Mouse (Mus musculus): Measurements from ENCODE around the gene Pafah1b2. TPM values are rescaled to one million over a fixed set of nuclear protein-coding genes. Genes with fewer than 3 reads are reported as not detected.

Gene Pafah1b2
- polyA plus RNA-seq, 1 experiment from 2014 or later: 224 TPM

DNA sequence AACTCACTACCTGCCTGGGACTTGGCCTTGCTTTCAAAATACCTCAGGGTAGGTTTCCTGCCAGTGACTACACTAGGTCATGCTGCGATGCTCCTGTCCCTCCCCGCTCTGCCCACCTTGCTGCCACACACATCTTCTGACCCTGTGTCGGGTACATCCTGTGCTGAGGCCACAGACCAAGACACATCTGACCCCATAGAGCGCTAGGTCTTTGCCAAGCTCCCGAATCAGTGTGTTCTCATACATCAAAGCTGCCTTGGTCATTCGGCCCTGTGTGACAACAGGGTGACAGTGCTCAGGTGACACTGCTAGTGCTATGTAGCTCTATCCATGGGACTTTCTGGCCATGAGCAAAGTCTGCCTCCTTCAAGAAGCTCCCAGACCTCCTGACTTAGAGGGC lies 72.7 kb downstream of the Pafah1b2 start:
- Histone ChIP-seq H3K27me3 (ENCODE audit: control insufficient read depth, insufficient read depth, low read length) (0 out of 2 replicates have a peak, but pooled peaks cover 3% of the 10 kb centered on the region), H3K36me3 (ENCODE audit: control insufficient read depth, insufficient read depth, low read length) (peaks cover 10% of the 10 kb centered on the region; the same call in 1 of the 2 replicates), H3K9me3 (ENCODE audit: control insufficient read depth, low read length) (no peaks in the 10 kb centered on the region), H3K9ac (ENCODE audit: low read length) (no peak overlapping the region), H3K4me1 (ENCODE audit: control insufficient read depth, insufficient read depth, low read length) (peaks cover 4% of the 10 kb centered on the region; the same call in 1 of the 2 replicates), H3K4me2 (ENCODE audit: low read depth, severe bottlenecking) (no peak overlapping the region), H3K4me3 (ENCODE audit: low read depth, low read length) (no peak overlapping the region), H3K27ac (replicated peaks; ENCODE audit: low read depth, low read length) (no peak overlapping the region)
- DNase-seq (ENCODE audit: low spot score) (no peak), ATAC-seq (ENCODE audit: insufficient number of reproducible peaks, low FRiP score, low TSS enrichment, low read depth) (no peak)
- WGBS: 95% methylated on average over 6 of the region's 6 CpGs

DNA sequence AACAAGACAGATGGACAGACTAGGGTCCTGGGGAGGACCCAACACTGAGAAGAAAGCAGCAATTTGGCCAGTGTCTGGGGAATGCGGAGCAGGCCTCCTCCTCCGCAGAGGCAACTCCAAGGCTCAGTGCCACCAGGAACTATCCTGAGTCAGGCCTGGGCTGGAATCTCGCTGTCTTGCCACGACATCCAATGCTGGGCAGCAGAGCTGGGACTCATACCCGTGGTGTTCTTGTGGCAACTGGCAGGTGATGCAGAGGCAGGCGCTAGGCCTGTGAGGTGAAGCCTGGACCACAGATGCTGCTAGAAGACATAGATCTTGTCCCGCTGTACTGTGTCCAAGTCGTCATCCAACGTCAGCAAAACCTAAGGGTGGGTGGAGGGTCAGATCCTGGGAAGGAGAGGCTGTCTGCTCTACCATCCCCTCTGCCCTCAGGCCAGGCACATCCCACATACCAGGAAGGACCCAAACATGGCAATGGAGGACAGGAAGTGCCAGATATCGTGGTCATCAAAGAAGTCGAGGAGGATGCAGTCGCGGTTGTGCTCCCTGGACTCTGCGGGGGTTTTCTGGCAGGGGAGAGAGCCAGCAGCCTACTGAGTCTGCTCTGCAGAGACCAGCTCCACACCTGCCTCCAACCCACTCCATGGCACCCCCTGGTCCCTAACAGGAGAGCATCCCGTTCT lies 73.4 kb downstream of the Pafah1b2 start:
- H3K4me1 ChIP-seq (ENCODE audit: control insufficient read depth, insufficient read depth, low read length): peaks cover 4% of the 10 kb centered on the region; the same call in 1 of the 2 replicates
- 0 out of 2 replicates have a peak, but pooled peaks cover 3% of the 10 kb centered on the region for H3K27me3 ChIP-seq (ENCODE audit: control insufficient read depth, insufficient read depth, low read length)
- ATAC-seq (ENCODE audit: insufficient number of reproducible peaks, low FRiP score, low TSS enrichment, low read depth) (no peak), DNase-seq (ENCODE audit: low spot score) (no peak)
- H3K9ac ChIP-seq (ENCODE audit: low read length): no peak overlapping the region
- no peak overlapping the region for H3K27ac ChIP-seq (replicated peaks; ENCODE audit: low read depth, low read length)
- H3K4me3 ChIP-seq (ENCODE audit: low read depth, low read length): no peak overlapping the region
- H3K4me2 ChIP-seq (ENCODE audit: low read depth, severe bottlenecking): no peak overlapping the region
- WGBS: 88% methylated on average over 15 of the region's 15 CpGs
- no peaks in the 10 kb centered on the region for H3K9me3 ChIP-seq (ENCODE audit: control insufficient read depth, low read length)
- H3K36me3 ChIP-seq (ENCODE audit: control insufficient read depth, insufficient read depth, low read length): peaks cover 8% of the 10 kb centered on the region; the same call in 1 of the 2 replicates

GRCm38 (mm10) chr9:45938088-45938487 lies 74.4 kb downstream of the Pafah1b2 start:
- H3K27me3 ChIP-seq (ENCODE audit: control insufficient read depth, insufficient read depth, low read length): 0 out of 2 replicates have a peak, but pooled peaks cover 3% of the 10 kb centered on the region
- H3K4me1 ChIP-seq (ENCODE audit: control insufficient read depth, insufficient read depth, low read length): peaks cover 4% of the 10 kb centered on the region; the same call in 1 of the 2 replicates
- H3K9ac ChIP-seq (ENCODE audit: low read length): no peak overlapping the region
- no peak overlapping the region for H3K4me3 ChIP-seq (ENCODE audit: low read depth, low read length)
- peaks cover 7% of the 10 kb centered on the region; the same call in 1 of the 2 replicates for H3K36me3 ChIP-seq (ENCODE audit: control insufficient read depth, insufficient read depth, low read length)
- H3K27ac ChIP-seq (replicated peaks; ENCODE audit: low read depth, low read length): no peak overlapping the region
- H3K4me2 ChIP-seq (ENCODE audit: low read depth, severe bottlenecking): no peak overlapping the region
- ATAC-seq (ENCODE audit: insufficient number of reproducible peaks, low FRiP score, low TSS enrichment, low read depth) (no peak), DNase-seq (ENCODE audit: low spot score) (no peak)
- no peaks in the 10 kb centered on the region for H3K9me3 ChIP-seq (ENCODE audit: control insufficient read depth, low read length)
- 95% methylated on average over 8 of the region's 8 CpGs for WGBS

- 27% methylated on average over 3 of the region's 3 CpGs for WGBS
- Histone ChIP-seq H3K4me2 (ENCODE audit: low read depth, severe bottlenecking) (no peak overlapping the region), H3K9me3 (ENCODE audit: control insufficient read depth, low read length) (no peaks in the 10 kb centered on the region), H3K4me1 (ENCODE audit: control insufficient read depth, insufficient read depth, low read length) (peaks cover 4% of the 10 kb centered on the region; the same call in 1 of the 2 replicates), H3K9ac (ENCODE audit: low read length) (no peak overlapping the region), H3K27ac (replicated peaks; ENCODE audit: low read depth, low read length) (no peak overlapping the region), H3K36me3 (ENCODE audit: control insufficient read depth, insufficient read depth, low read length) (peaks cover under 1% of the 10 kb centered on the region; the same call in 1 of the 2 replicates), H3K27me3 (ENCODE audit: control insufficient read depth, insufficient read depth, low read length) (0 out of 2 replicates have a peak, but pooled peaks cover 3% of the 10 kb centered on the region), H3K4me3 (ENCODE audit: low read depth, low read length) (no peak overlapping the region)
- ATAC-seq (ENCODE audit: insufficient number of reproducible peaks, low FRiP score, low TSS enrichment, low read depth): no peak
- DNase-seq (ENCODE audit: low spot score): peak; percentile 66
These were observed 75.6 kb downstream of the Pafah1b2 start for GRCm38 (mm10) chr9:45936883-45937282.

DNA sequence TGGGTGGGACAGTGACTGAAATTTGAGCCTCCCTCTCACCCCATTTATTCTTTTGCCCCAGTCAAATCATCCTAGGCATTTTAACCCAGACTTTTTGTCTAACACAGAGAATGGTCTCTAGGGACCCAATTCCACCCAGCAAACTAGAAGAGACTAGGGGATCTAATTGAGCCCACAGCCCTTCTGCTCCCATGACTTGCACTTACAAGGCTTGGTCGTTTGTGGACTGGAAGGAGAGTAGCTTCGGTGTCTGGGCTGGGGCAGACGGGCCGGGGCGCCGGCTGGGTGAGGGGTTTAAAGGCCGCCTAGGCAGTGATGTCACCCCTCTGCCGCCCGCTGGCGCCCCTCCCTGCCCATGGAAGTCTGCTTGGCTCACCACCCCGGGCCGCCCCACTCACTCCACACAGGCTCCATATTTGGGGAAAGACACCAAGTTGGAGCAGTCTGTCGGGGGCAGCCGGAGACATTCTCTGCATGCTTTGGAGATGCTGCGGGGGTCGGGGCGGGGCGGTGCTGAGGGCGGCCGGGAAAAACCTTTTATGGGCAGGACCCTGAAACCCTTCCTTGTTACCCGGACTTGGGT lies 76.8 kb downstream of the Pafah1b2 start, which contains the start of gene Tagln:
Gene Tagln (minus strand): TSS at position 431 of the 583 bp plus-strand sequence.
- Histone ChIP-seq H3K9me3 (ENCODE audit: control insufficient read depth, low read length) (no peaks in the 10 kb centered on the region), H3K4me3 (ENCODE audit: low read depth, low read length) (0 out of 2 replicates have a peak within 1 kb of the TSS, but pooled peaks have one; percentile 14), H3K36me3 (ENCODE audit: control insufficient read depth, insufficient read depth, low read length) (no peaks in the 10 kb centered on the region; the same call in 1 of the 2 replicates), H3K9ac (ENCODE audit: low read length) (peak within 1 kb of the TSS; percentile 49), H3K27me3 (ENCODE audit: control insufficient read depth, insufficient read depth, low read length) (0 out of 2 replicates have a peak, but pooled peaks cover 3% of the 10 kb centered on the region), H3K27ac (replicated peaks; ENCODE audit: low read depth, low read length) (no peak within 1 kb of the TSS), H3K4me2 (ENCODE audit: low read depth, severe bottlenecking) (peak within 1 kb of the TSS; percentile 43; the same call in 1 of the 2 replicates), H3K4me1 (ENCODE audit: control insufficient read depth, insufficient read depth, low read length) (peaks cover 4% of the 10 kb centered on the region; the same call in 1 of the 2 replicates)
- DNase-seq (ENCODE audit: low spot score) (peak; percentile 45), ATAC-seq (ENCODE audit: insufficient number of reproducible peaks, low FRiP score, low TSS enrichment, low read depth) (no peak)
- 5% methylated on average over 21 of the region's 21 CpGs for WGBS

DNA sequence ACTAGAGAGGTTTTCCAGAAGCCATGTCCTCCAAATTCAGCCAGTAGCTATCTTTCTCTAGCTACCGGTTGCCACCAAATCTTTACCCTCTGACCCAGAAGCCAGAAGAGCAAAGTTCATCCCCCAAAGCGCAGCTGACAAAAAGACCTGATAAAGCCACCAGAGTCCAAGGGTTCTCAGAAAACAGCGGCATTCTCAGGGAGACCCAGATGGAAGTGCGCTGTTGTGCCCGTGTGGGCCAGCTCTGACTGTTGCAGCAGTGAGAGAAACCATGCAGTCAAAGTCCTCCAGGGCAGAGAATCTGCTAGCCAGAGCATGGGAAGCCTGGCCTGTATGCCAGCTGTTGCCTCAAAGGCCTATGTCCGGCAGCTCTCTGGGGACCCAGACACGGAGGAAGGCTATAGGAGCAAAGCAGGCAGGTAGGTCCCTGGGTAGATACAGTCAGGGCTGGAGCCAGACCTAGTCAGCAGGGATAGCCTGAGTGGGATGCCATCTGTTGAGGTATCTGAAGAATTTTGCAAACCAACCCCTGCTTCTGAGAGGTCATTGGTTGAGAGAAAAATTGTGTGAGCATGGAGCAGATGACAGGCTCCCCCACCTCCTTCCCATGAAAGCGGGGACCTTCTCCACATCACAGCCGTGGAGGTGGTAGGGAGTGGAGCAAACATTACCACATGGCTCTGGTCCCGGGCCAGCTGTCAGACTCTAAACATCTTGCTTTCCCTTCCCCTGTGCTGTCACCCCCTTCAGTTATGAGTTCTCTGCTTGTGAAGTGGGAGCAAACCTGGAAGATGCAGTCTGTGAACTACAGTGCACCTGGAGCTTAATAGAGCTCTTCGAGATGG lies 79.7 kb downstream of the Pafah1b2 start:
- H3K4me2 ChIP-seq (ENCODE audit: low read depth, severe bottlenecking): no peak overlapping the region
- H3K4me3 ChIP-seq (ENCODE audit: low read depth, low read length): no peak overlapping the region
- H3K9me3 ChIP-seq (ENCODE audit: control insufficient read depth, low read length): no peaks in the 10 kb centered on the region
- DNase-seq (ENCODE audit: low spot score) (no peak), ATAC-seq (ENCODE audit: insufficient number of reproducible peaks, low FRiP score, low TSS enrichment, low read depth) (no peak)
- 0 out of 2 replicates have a peak, but pooled peaks cover 3% of the 10 kb centered on the region for H3K27me3 ChIP-seq (ENCODE audit: control insufficient read depth, insufficient read depth, low read length)
- 77% methylated on average over 11 of the region's 11 CpGs for WGBS
- H3K27ac ChIP-seq (replicated peaks; ENCODE audit: low read depth, low read length): no peak overlapping the region
- H3K36me3 ChIP-seq (ENCODE audit: control insufficient read depth, insufficient read depth, low read length): peaks cover 7% of the 10 kb centered on the region; the same call in 1 of the 2 replicates
- H3K4me1 ChIP-seq (ENCODE audit: control insufficient read depth, insufficient read depth, low read length): peaks cover 4% of the 10 kb centered on the region; the same call in 1 of the 2 replicates
- H3K9ac ChIP-seq (ENCODE audit: low read length): no peak overlapping the region

DNA sequence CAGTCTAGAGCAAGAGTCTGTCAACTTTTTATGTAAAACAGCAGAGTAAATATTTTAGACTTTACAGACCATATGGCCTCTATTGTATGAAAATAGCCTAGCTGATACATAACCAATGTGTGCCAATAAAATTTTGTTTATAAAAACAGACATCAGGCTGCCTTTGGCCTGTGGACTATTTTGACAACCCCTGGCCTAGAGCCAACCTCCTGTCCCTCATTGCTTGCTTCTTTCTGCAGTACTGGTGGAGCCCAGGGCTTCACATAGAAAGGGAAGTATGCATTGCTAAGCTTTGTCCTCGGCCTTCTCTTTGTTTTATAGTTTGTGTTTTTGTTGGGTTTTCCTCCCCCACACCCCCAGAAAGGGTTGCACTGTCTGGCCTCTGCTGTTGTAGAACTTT lies 80.5 kb downstream of the Pafah1b2 start:
- peaks cover 4% of the 10 kb centered on the region; the same call in 1 of the 2 replicates for H3K4me1 ChIP-seq (ENCODE audit: control insufficient read depth, insufficient read depth, low read length)
- H3K36me3 ChIP-seq (ENCODE audit: control insufficient read depth, insufficient read depth, low read length): peaks cover 11% of the 10 kb centered on the region; the same call in 1 of the 2 replicates
- H3K27me3 ChIP-seq (ENCODE audit: control insufficient read depth, insufficient read depth, low read length): 0 out of 2 replicates have a peak, but pooled peaks cover 3% of the 10 kb centered on the region
- H3K27ac ChIP-seq (replicated peaks; ENCODE audit: low read depth, low read length): no peak overlapping the region
- no peak overlapping the region for H3K4me3 ChIP-seq (ENCODE audit: low read depth, low read length)
- no peak overlapping the region for H3K4me2 ChIP-seq (ENCODE audit: low read depth, severe bottlenecking)
- DNase-seq (ENCODE audit: low spot score): no peak
- no peak for ATAC-seq (ENCODE audit: insufficient number of reproducible peaks, low FRiP score, low TSS enrichment, low read depth)
- no peaks in the 10 kb centered on the region for H3K9me3 ChIP-seq (ENCODE audit: control insufficient read depth, low read length)
- 82% methylated on average over 1 of the region's 1 CpGs for WGBS
- no peak overlapping the region for H3K9ac ChIP-seq (ENCODE audit: low read length)

DNA sequence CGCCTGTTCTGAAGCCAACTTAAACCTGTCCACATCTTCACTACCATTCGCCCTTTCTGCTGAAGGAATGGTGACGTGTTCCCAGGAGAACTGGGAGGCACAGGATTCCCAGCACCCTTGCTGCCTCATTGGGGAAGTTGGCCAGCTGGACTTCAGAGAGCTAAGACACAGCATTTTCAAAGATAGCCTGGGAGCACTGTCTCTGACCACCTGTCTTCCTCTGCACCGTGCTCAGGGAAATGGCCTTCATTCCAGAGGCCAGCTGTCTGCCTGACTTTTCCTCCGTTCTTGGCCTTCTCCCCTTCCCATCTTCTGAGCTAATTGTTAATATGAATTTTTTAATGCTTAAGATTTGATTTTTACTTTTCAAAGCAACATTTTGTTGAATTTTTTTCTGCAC lies 83.2 kb downstream of the Pafah1b2 start:
- Histone ChIP-seq H3K4me1 (ENCODE audit: control insufficient read depth, insufficient read depth, low read length) (no peaks in the 10 kb centered on the region), H3K9me3 (ENCODE audit: control insufficient read depth, low read length) (no peaks in the 10 kb centered on the region), H3K36me3 (ENCODE audit: control insufficient read depth, insufficient read depth, low read length) (peaks cover 11% of the 10 kb centered on the region; the same call in 1 of the 2 replicates), H3K27ac (replicated peaks; ENCODE audit: low read depth, low read length) (no peak overlapping the region), H3K27me3 (ENCODE audit: control insufficient read depth, insufficient read depth, low read length) (no peaks in the 10 kb centered on the region), H3K9ac (ENCODE audit: low read length) (no peak overlapping the region), H3K4me3 (ENCODE audit: low read depth, low read length) (no peak overlapping the region), H3K4me2 (ENCODE audit: low read depth, severe bottlenecking) (no peak overlapping the region)
- 86% methylated on average over 5 of the region's 5 CpGs for WGBS
- DNase-seq (ENCODE audit: low spot score) (no peak), ATAC-seq (ENCODE audit: insufficient number of reproducible peaks, low FRiP score, low TSS enrichment, low read depth) (no peak)

Measured in limb, embryonic 11.5 days (tissue).